Mouse (Mus musculus) forebrain, postnatal 0 days (tissue): ENCODE measurements at regions not wholly inside any gene's neighbourhood (a gene's known extent, or its start where the extent isn't known, plus 50 kb on each side); places are given as distances from the start of the nearest gene placed in this dataset.

Source experiments
- ATAC-seq: fragments of 200-750 bp; cut with Nextera tagmentation; 2 replicates; pipeline ENCODE4 v1.8.0; 2017; ENCODE audit warnings: mild to moderate bottlenecking, moderate library complexity
- DNase-seq: peaks from one replicate; pipeline ENCODE4 v3.0.0-alpha.2; 2015
- H3K27ac ChIP-seq: fragments of 300-500 bp; sonication (generic); 2 replicates; pipeline ENCODE4 v1.5.1; 2014; ENCODE audit warnings: low read depth, mild to moderate bottlenecking, antibody characterized with exemption, low read length, moderate library complexity, mixed read lengths
- H3K27me3 ChIP-seq: fragments of 300-500 bp; sonication (generic); 2 replicates; pipeline ENCODE4 v1.6.1; 2014; ENCODE audit warnings: mild to moderate bottlenecking, low read length, mixed read lengths; ENCODE audit not compliant: insufficient read depth
- H3K36me3 ChIP-seq: fragments of 300-500 bp; sonication (generic); 2 replicates; pipeline ENCODE4 v1.6.1; 2014; ENCODE audit warnings: mild to moderate bottlenecking, moderate library complexity; ENCODE audit not compliant: insufficient read depth
- H3K4me1 ChIP-seq: fragments of 300-500 bp; sonication (generic); 2 replicates; pipeline ENCODE4 v1.6.1; 2014; ENCODE audit warnings: antibody characterized with exemption; ENCODE audit not compliant: insufficient read depth
- H3K4me2 ChIP-seq: fragments of 300-500 bp; sonication (generic); 2 replicates; pipeline ENCODE4 v1.6.1; 2014; ENCODE audit warnings: low read depth, mild to moderate bottlenecking, moderate library complexity
- H3K4me3 ChIP-seq: fragments of 300-500 bp; sonication (generic); 2 replicates; pipeline ENCODE4 v1.5.1; 2014; ENCODE audit warnings: low read depth, low read length, mixed read lengths
- H3K9ac ChIP-seq: fragments of 300-500 bp; sonication (generic); 2 replicates; pipeline ENCODE4 v1.6.1; 2014; ENCODE audit warnings: mild to moderate bottlenecking
- H3K9me3 ChIP-seq: fragments of 300-500 bp; sonication (generic); 2 replicates; pipeline ENCODE4 v1.6.1; 2016; ENCODE audit warnings: low read length
- CTCF ChIP-seq: sonication (generic); IDR thresholded peaks from 2 replicates; pipeline ENCODE4 v1.5.1; 2016; ENCODE audit warnings: antibody characterized with exemption, control low read depth, low read depth
- WGBS: fragments of 180-500 bp; shearing (Covaris S2); extraction: QIAGEN DNeasy Blood & Tissue Kit; methylation state at CpG from one replicate; pipeline ENCODE4 v1.1.7; 2014; 5-methylcytosine and 5-hydroxymethylcytosine counted together

GRCm38 (mm10) chr3:101722001-101722400, 117.5 kb upstream of the Atp1a1 start:
- Histone ChIP-seq H3K4me1 (no peaks in the 10 kb centered on the region), H3K27me3 (no peaks in the 10 kb centered on the region), H3K9ac (no peak overlapping the region), H3K9me3 (no peaks in the 10 kb centered on the region), H3K36me3 (no peaks in the 10 kb centered on the region), H3K4me2 (no peak overlapping the region), H3K4me3 (no peak overlapping the region), H3K27ac (no peak overlapping the region)
- TF ChIP-seq CTCF, result no peak
- no peak for ATAC-seq
- DNase-seq, result no peak
- 86% methylated on average over 4 of the region's 4 CpGs for WGBS

GRCm38 (mm10) chr3:101715416-101715815, 110.9 kb upstream of the Atp1a1 start:
- TF ChIP-seq CTCF, result no peak
- Histone ChIP-seq H3K27me3 (no peaks in the 10 kb centered on the region; the same call in 1 of the 2 replicates), H3K4me2 (no peak overlapping the region), H3K36me3 (no peaks in the 10 kb centered on the region), H3K4me1 (no peaks in the 10 kb centered on the region), H3K4me3 (no peak overlapping the region), H3K9me3 (no peaks in the 10 kb centered on the region), H3K9ac (no peak overlapping the region), H3K27ac (no peak overlapping the region)
- ATAC-seq, result no peak
- no peak for DNase-seq

- no peaks in the 10 kb centered on the region; the same call in 1 of the 2 replicates for H3K27me3 ChIP-seq
- TF ChIP-seq CTCF, result no peak
- H3K36me3 ChIP-seq, result no peaks in the 10 kb centered on the region
- 79% methylated on average over 5 of the region's 5 CpGs for WGBS
- ATAC-seq (no peak), DNase-seq (no peak)
- no peak overlapping the region for H3K4me2 ChIP-seq
- no peaks in the 10 kb centered on the region for H3K9me3 ChIP-seq
- H3K9ac ChIP-seq, result no peak overlapping the region
- no peak overlapping the region for H3K27ac ChIP-seq
- no peaks in the 10 kb centered on the region for H3K4me1 ChIP-seq
- no peak overlapping the region for H3K4me3 ChIP-seq
These were observed 110.3 kb upstream of the Atp1a1 start for GRCm38 (mm10) chr3:101714810-101715209.

- H3K27ac ChIP-seq, result no peak overlapping the region
- H3K27me3 ChIP-seq, result no peaks in the 10 kb centered on the region; the same call in 1 of the 2 replicates
- 0 out of 2 replicates have a peak overlapping the region, but pooled peaks have one; percentile 26 for H3K4me2 ChIP-seq
- no peaks in the 10 kb centered on the region for H3K36me3 ChIP-seq
- no peak overlapping the region for H3K9ac ChIP-seq
- WGBS, result 60% methylated on average over 11 of the region's 11 CpGs
- no peak for TF ChIP-seq CTCF
- H3K4me3 ChIP-seq, result no peak overlapping the region
- no peaks in the 10 kb centered on the region for H3K9me3 ChIP-seq
- ATAC-seq (peak; percentile 53; the same call in 1 of the 2 replicates), DNase-seq (no peak)
- no peaks in the 10 kb centered on the region for H3K4me1 ChIP-seq
These were observed 109.2 kb upstream of the Atp1a1 start for GRCm38 (mm10) chr3:101713669-101714068.

- TF ChIP-seq CTCF, result no peak
- Histone ChIP-seq H3K4me3 (no peak overlapping the region), H3K27ac (no peak overlapping the region), H3K4me1 (no peaks in the 10 kb centered on the region), H3K27me3 (no peaks in the 10 kb centered on the region; the same call in 1 of the 2 replicates), H3K9ac (no peak overlapping the region), H3K36me3 (no peaks in the 10 kb centered on the region), H3K4me2 (0 out of 2 replicates have a peak overlapping the region, but pooled peaks have one; percentile 26), H3K9me3 (no peaks in the 10 kb centered on the region)
- 18% methylated on average over 11 of the region's 11 CpGs for WGBS
- peak; percentile 55 for DNase-seq
- ATAC-seq, result peak; percentile 83
These were observed 108.7 kb upstream of the Atp1a1 start for GRCm38 (mm10) chr3:101713138-101713638.

- TF ChIP-seq CTCF, result no peak
- Histone ChIP-seq H3K9me3 (no peaks in the 10 kb centered on the region), H3K4me2 (no peak overlapping the region), H3K4me3 (no peak overlapping the region), H3K9ac (no peak overlapping the region), H3K27ac (no peak overlapping the region), H3K27me3 (no peaks in the 10 kb centered on the region; the same call in 1 of the 2 replicates), H3K36me3 (no peaks in the 10 kb centered on the region), H3K4me1 (no peaks in the 10 kb centered on the region)
- DNase-seq, result no peak
- 82% methylated on average over 14 of the region's 14 CpGs for WGBS
- 0 out of 2 replicates have a peak, but pooled peaks have one; percentile 5 for ATAC-seq
These were observed 108.2 kb upstream of the Atp1a1 start for GRCm38 (mm10) chr3:101712666-101713065.

- no peak overlapping the region for H3K27ac ChIP-seq
- WGBS, result 15% methylated on average over 11 of the region's 11 CpGs
- peak; percentile 8 for DNase-seq
These were observed 107.2 kb upstream of the Atp1a1 start for GRCm38 (mm10) chr3:101711594-101712171.

More at GRCm38 (mm10) chr3:101711594-101712171, 107.2 kb upstream of the Atp1a1 start:
- Histone ChIP-seq H3K36me3 (no peaks in the 10 kb centered on the region), H3K4me2 (no peak overlapping the region), H3K27me3 (no peaks in the 10 kb centered on the region; the same call in 1 of the 2 replicates), H3K4me1 (no peaks in the 10 kb centered on the region), H3K4me3 (no peak overlapping the region), H3K9me3 (no peaks in the 10 kb centered on the region), H3K9ac (no peak overlapping the region)
- no peak for TF ChIP-seq CTCF
- no peak; the same call in 1 of the 2 replicates for ATAC-seq
